Mouse (Mus musculus) thymus, adult 2 months (tissue): ENCODE data around the gene Slc31a1. TPM values are rescaled to one million over a fixed set of nuclear protein-coding genes. Genes with fewer than 3 reads are reported as not detected.
A peak's percentile ranks its signal among the peaks of the same experiment; 100 is the strongest.

Experiments used
- DNase-seq: peaks from one replicate; pipeline ENCODE4 v3.0.0; 2021
- H3K27ac ChIP-seq: fragments of 200-500 bp; 2 replicates; pipeline ENCODE4 v1.5.1; 2012; ENCODE audit warnings: low read length, control low read depth; ENCODE audit not compliant: control insufficient read depth, insufficient read depth
- H3K27me3 ChIP-seq: fragments of 200-500 bp; 2 replicates; pipeline ENCODE4 v1.6.1; 2012; ENCODE audit warnings: mild to moderate bottlenecking, low read length, moderate library complexity, mixed read lengths; ENCODE audit not compliant: control insufficient read depth, insufficient read depth
- H3K36me3 ChIP-seq: fragments of 200-500 bp; 2 replicates; pipeline ENCODE4 v1.6.1; 2012; ENCODE audit warnings: mild to moderate bottlenecking, low read length, moderate library complexity; ENCODE audit not compliant: control insufficient read depth, insufficient read depth
- H3K4me1 ChIP-seq: fragments of 200-500 bp; replicated peaks from 2 replicates; pipeline ENCODE4 v1.6.1; 2012; ENCODE audit warnings: low read length; ENCODE audit not compliant: control insufficient read depth, insufficient read depth
- H3K4me3 ChIP-seq: fragments of 200-500 bp; 2 replicates; pipeline ENCODE4 v1.5.1; 2012; ENCODE audit warnings: mild to moderate bottlenecking, low read length, control low read depth, moderate library complexity; ENCODE audit not compliant: control insufficient read depth, insufficient read depth
- CTCF ChIP-seq: fragments of 200-500 bp; IDR thresholded peaks from 2 replicates; pipeline ENCODE4 v1.5.1; 2012; ENCODE audit warnings: mild to moderate bottlenecking, control low read depth, low read length, moderate library complexity, borderline replicate concordance; ENCODE audit not compliant: control insufficient read depth, poor library complexity, insufficient read depth; ENCODE audit errors: extremely low read depth
- POLR2A ChIP-seq: fragments of 200-500 bp; IDR thresholded peaks from 2 replicates; pipeline ENCODE4 v1.6.1; 2012; ENCODE audit warnings: mild to moderate bottlenecking, low read length, control low read depth, moderate library complexity; ENCODE audit not compliant: control insufficient read depth, poor library complexity, insufficient read depth; ENCODE audit errors: extremely low read depth
- WGBS: fragments of 180-500 bp; shearing (Covaris S2); methylation state at CpG from one replicate; pipeline ENCODE4 v1.1.7; 2018; 5-methylcytosine and 5-hydroxymethylcytosine counted together
- polyA plus RNA-seq: library from polyadenylated mRNA; depleted of rRNA; stranded (reverse); fragments of >200 nt; gene quantifications from 2 replicates; pipeline ENCODE4 v1.2.3, GENCODE M21; 2012

Slc31a1 gene
- polyA plus RNA-seq, 1 experiment, result 10.5 TPM

DNA sequence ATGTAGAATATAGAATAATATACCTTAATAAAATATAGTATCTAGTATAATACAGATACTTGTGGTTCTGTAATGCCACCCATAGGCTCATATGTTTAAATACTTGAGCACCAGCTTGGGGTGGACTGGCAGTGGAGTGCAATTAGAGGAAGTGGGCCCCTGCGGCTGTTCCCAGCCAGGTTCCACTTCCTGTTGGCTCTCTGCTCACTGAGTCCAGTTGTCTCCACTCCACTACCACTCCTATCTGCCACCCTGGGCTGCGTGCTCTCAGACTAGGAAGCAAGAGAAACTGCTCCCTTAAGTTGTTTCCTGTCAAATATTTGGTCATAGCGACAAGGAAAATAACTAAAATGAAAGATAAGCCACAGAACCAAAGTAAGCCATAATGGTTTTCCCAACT, 37.8 kb upstream of the Slc31a1 start:
- TF ChIP-seq POLR2A (no peak), CTCF (no peak)
- Histone ChIP-seq H3K36me3 (peaks cover 87% of the 10 kb centered on the region), H3K27me3 (no peaks in the 10 kb centered on the region), H3K4me1 (no peaks in the 10 kb centered on the region), H3K27ac (no peak overlapping the region), H3K4me3 (no peak overlapping the region)
- no peak for DNase-seq
- WGBS, result 63% methylated on average over 3 of the region's 3 CpGs

DNA sequence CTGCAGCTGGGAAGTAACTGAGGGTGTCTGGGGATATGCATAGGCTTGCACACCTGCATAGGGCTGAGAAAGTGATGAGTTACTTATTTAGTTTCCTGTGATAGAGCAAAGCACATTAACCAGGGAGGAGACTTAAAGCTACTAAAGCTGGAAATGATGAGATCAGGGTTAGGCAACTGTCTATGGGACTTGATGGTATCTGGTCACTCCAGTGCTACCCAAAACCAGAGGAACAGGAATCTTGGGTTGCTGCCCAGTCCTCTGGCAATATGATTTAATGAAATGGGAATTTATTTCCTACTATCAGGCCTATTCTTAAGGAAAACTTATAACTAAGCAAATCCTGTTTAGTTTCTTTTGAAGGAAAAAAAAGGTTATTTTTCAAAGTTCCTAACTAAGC, 34.4 kb upstream of the Slc31a1 start:
- Histone ChIP-seq H3K4me1 (no peaks in the 10 kb centered on the region), H3K27me3 (no peaks in the 10 kb centered on the region), H3K4me3 (no peak overlapping the region), H3K27ac (no peak overlapping the region), H3K36me3 (peaks cover 88% of the 10 kb centered on the region)
- no peak for DNase-seq
- no peak for TF ChIP-seq POLR2A
- TF ChIP-seq CTCF, result no peak

GRCm38 (mm10) chr4:62328941-62329660, 31.4 kb upstream of the Slc31a1 start:
- no peak for DNase-seq
- H3K27ac ChIP-seq, result no peak overlapping the region
- peaks cover 82% of the 10 kb centered on the region for H3K36me3 ChIP-seq
- TF ChIP-seq POLR2A, result no peak
- TF ChIP-seq CTCF, result no peak
- H3K4me3 ChIP-seq, result no peak overlapping the region
- WGBS, result 84% methylated on average over 6 of the region's 6 CpGs
- no peaks in the 10 kb centered on the region for H3K27me3 ChIP-seq
- no peaks in the 10 kb centered on the region for H3K4me1 ChIP-seq

- no peak overlapping the region for H3K4me3 ChIP-seq
- DNase-seq, result no peak
Observed at GRCm38 (mm10) chr4:62331977-62332376, 28.6 kb upstream of the Slc31a1 start.

GRCm38 (mm10) chr4:62338536-62338935, 22.0 kb upstream of the Slc31a1 start:
- Histone ChIP-seq H3K4me3 (no peak overlapping the region), H3K4me1 (no peaks in the 10 kb centered on the region), H3K27ac (no peak overlapping the region), H3K27me3 (no peaks in the 10 kb centered on the region), H3K36me3 (peaks cover 63% of the 10 kb centered on the region)
- DNase-seq, result no peak
- TF ChIP-seq CTCF (no peak), POLR2A (no peak)
- 97% methylated on average over 5 of the region's 5 CpGs for WGBS

More at GRCm38 (mm10) chr4:62331977-62332376, 28.6 kb upstream of the Slc31a1 start:
- Histone ChIP-seq H3K36me3 (peaks cover 75% of the 10 kb centered on the region), H3K27me3 (no peaks in the 10 kb centered on the region), H3K4me1 (no peaks in the 10 kb centered on the region), H3K27ac (no peak overlapping the region)
- WGBS, result 94% methylated on average over 5 of the region's 5 CpGs
- TF ChIP-seq POLR2A (no peak), CTCF (no peak)

GRCm38 (mm10) chr4:62344000-62344399, 16.5 kb upstream of the Slc31a1 start:
- WGBS, result 96% methylated on average over 1 of the region's 1 CpGs
- DNase-seq, result peak; percentile 34

DNA sequence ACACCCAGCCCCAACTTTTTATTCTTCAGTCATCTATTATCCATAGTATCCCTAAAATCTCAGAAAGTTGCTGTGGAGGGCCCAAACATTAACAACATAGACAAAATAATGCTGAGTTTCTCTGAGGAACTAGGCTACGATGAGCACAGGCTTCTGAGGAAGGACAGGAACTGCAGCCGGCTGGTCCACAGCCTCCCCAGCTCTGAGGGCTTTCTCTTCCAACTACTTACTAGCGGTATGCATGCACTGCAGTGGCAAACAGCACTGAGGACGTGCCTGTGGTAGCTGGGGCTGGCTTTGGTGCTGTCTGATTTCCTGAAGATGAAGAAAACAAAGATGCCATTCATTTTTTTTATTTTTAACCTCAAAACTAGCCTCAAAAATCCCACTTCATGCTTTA, 14.7 kb upstream of the Slc31a1 start:
- 62% methylated on average over 4 of the region's 4 CpGs for WGBS
- Histone ChIP-seq H3K27ac (no peak overlapping the region), H3K36me3 (peaks cover 31% of the 10 kb centered on the region), H3K4me1 (no peaks in the 10 kb centered on the region), H3K4me3 (no peak overlapping the region), H3K27me3 (no peaks in the 10 kb centered on the region)
- no peak for DNase-seq
- TF ChIP-seq CTCF (no peak), POLR2A (no peak)

More at GRCm38 (mm10) chr4:62344000-62344399, 16.5 kb upstream of the Slc31a1 start:
- Histone ChIP-seq H3K27me3 (no peaks in the 10 kb centered on the region), H3K4me3 (no peak overlapping the region), H3K27ac (no peak overlapping the region), H3K36me3 (peaks cover 47% of the 10 kb centered on the region), H3K4me1 (no peaks in the 10 kb centered on the region)
- no peak for TF ChIP-seq POLR2A
- no peak for TF ChIP-seq CTCF
